Mouse (Mus musculus) liver, adult 2 months (tissue): Measurements from ENCODE around the gene Gng10.

Experiments used
- CTCF ChIP-seq: fragments of 200-500 bp; IDR thresholded peaks from 2 replicates; pipeline ENCODE4 v1.5.1; 2011; ENCODE audit warnings: low read depth, low read length, control low read depth
- POLR2A ChIP-seq: fragments of 200-500 bp; IDR thresholded peaks from 2 replicates; pipeline ENCODE4 v1.6.1; 2011; ENCODE audit warnings: low read length, control low read depth; ENCODE audit not compliant: insufficient read depth; ENCODE audit errors: extremely low read depth

GRCm38 (mm10) chr4:59034325-59034917 is 467 bp upstream of the Gng10 start:
- no peak for TF ChIP-seq POLR2A
- no peak for TF ChIP-seq CTCF
